Mouse (Mus musculus): ENCODE results near the gene Gm43517.

DNA sequence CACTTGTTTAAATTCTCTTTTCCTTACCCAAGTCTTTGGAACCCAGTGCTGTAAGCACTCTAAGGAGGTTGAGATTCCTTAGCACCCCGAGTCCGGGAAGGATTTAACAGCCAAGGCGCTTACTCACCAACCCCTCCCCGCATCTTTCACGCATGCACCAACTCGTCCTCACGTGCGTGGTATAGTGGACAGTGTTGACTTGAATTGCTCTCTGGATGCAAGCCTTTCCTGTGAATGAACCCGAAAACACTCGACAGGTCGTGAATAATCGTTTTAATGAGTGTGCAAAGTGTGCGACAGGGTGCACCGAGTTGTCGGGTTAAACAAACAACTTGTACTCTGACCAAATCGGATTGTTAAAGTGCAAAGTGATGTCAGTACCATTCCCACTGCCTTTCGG lies 9.9 kb downstream of the Gm43517 start:
- TF ChIP-seq EP300 (IDR thresholded peaks at IDR 0.05; ENCODE audit: low read depth) (no peak), CTCF (IDR thresholded peaks at IDR 0.05; ENCODE audit: low read depth) (no peak)

All from heart, postnatal 0 days (tissue).